Mouse (Mus musculus) T-helper 2 cell (primary cell): Measurements from ENCODE around the gene Grem2.

ENCODE experiments used
- in situ Hi-C: fragments of 300-600 bp; cut with MboI, MseI; formaldehyde crosslinking; loops from one replicate; pipeline ENCODE4 v1.15.1; 2025; ENCODE audit warnings: high pct_unique_total_duplicates

The Grem2 gene

GRCm38 (mm10) chr1:174788617-174789016, 133.0 kb downstream of the Grem2 start:
- in situ Hi-C loops = no loop called here
